Mouse (Mus musculus) erythroblast, embryonic 14.5 days (primary cell): ENCODE data around the gene Rreb1. TPM values are rescaled to one million over a fixed set of nuclear protein-coding genes. Genes with fewer than 3 reads are reported as not detected.

Experiments
- H3K27me3 ChIP-seq: 2 replicates; pipeline ENCODE4 v1.6.1; 2012; ENCODE audit warnings: inconsistent platforms; ENCODE audit not compliant: control insufficient read depth
- H3K36me3 ChIP-seq: 2 replicates; pipeline ENCODE4 v1.6.1; 2012; ENCODE audit warnings: mild to moderate bottlenecking, inconsistent platforms; ENCODE audit not compliant: control insufficient read depth
- H3K4me1 ChIP-seq: 2 replicates; pipeline ENCODE4 v1.6.1; 2012; ENCODE audit warnings: inconsistent platforms; ENCODE audit not compliant: control insufficient read depth
- H3K4me3 ChIP-seq: replicated peaks from 2 replicates; pipeline ENCODE3; 2012; ENCODE audit warnings: moderate library complexity, mild to moderate bottlenecking, inconsistent platforms
- H3K9me3 ChIP-seq: 2 replicates; pipeline ENCODE4 v1.6.1; 2012; ENCODE audit warnings: low read length, inconsistent platforms, mixed read lengths; ENCODE audit not compliant: control insufficient read depth
- GATA1 ChIP-seq: IDR thresholded peaks from 2 replicates; pipeline ENCODE4 v1.6.1; 2012; ENCODE audit warnings: low read length, inconsistent platforms, mixed read lengths
- TAL1 ChIP-seq: IDR thresholded peaks from 3 replicates; pipeline ENCODE4 v1.6.1; 2012; ENCODE audit warnings: low read length, inconsistent platforms, mixed read lengths
- polyA plus RNA-seq: library from polyadenylated mRNA; stranded (reverse); fragments of >175 nt; gene quantifications from 2 replicates; pipeline ENCODE4 v1.2.3, GENCODE M21; 2012

Gene Rreb1
- polyA plus RNA-seq, 1 experiment = 0.60 TPM

DNA sequence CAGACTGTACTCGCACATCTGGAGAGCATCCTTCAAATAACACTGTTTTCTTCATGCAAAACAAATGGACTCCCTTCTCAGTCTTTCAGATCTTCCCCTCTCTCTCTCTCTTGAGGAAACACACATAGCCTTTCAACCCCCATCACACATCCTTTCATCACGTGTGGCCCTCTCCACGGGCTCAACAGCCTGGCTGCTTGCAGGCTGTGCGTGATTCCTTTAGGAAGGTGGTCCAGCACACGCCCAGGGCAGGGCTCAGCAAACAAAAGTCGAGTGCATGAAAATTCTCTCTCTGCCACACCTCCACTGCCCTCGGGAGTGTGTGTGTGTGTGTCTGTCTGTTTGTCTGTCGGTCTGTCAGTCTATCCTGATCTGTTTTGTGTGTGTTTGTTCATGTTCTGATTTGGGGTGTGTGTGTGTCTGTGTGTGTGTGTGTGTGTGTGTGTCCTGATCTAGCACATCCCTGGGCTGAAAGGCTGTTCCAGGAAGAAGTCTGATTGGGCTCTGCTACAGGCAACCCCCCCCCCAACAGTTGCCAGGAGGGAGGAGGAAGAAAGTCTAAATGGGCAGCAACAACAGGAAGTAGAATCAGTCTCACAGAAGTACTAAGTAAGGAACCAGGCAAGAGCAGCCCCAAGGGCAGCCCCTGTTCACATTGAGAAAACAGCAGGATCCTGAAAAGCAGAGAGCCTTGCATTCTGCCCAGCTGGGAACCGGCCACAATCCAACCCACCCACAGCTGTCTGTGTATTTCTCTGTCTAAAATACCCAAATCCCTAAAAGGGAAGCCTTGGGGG is 26.8 kb upstream of the Rreb1 start:
- no peak overlapping the region for H3K4me3 ChIP-seq
- no peaks in the 10 kb centered on the region for H3K36me3 ChIP-seq
- H3K27me3 ChIP-seq = no peaks in the 10 kb centered on the region
- H3K9me3 ChIP-seq = no peaks in the 10 kb centered on the region; the same call in 1 of the 2 replicates
- H3K4me1 ChIP-seq = peaks cover 8% of the 10 kb centered on the region
- TF ChIP-seq TAL1 = no peak
- TF ChIP-seq GATA1 = no peak

DNA sequence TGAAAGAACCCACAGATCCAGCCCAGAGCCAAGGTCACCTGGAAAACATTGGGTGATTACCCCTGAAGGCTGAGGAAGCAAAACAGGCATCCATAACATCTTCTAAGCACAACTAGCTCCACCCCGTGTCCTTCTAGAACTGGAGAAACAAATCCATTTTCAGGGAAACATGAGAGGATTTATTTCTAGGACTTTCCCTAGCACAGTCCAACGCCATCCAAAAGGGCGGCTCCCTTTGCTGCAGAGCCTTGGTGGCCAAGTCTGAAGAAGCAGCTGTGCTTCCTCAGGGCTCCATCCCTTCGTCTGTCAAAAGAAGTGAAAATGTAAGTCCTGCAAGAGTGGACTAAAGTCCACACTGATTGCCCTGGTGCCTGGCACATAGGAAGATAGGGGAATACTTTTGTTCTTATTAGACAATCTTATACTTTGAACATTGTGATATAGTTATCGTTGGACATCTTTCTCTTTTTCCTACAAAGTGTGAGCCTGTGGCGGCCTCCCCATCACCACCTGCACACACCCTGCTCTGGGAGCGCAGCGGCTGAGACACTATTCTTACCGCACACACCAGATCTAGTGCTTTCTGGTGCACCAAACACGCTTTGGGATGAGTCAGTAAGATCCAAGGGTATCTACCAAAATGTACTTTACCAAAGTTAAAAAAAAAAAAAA is 18.7 kb upstream of the Rreb1 start:
- no peaks in the 10 kb centered on the region; the same call in 1 of the 2 replicates for H3K9me3 ChIP-seq
- TF ChIP-seq TAL1 = no peak
- TF ChIP-seq GATA1 = no peak
- no peaks in the 10 kb centered on the region for H3K27me3 ChIP-seq
- H3K4me1 ChIP-seq = peaks cover 34% of the 10 kb centered on the region
- H3K36me3 ChIP-seq = no peaks in the 10 kb centered on the region
- H3K4me3 ChIP-seq = peak overlapping the region; percentile 13

DNA sequence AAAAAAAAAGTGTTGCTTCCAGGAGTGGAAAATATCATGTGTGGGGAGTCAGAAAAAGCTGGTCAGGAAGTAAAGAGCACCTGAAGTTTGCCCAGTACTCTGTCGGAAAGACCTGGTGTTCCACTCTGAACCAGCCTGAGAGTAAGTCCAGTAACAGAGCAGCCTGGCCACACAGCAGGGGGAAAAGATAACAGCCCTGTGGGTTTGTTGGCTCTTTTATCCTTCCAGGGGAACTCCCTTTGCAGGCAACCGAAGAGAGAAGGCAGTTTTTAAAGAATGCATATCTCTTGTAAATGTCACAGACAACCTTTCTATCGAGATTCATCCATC is 18.2 kb upstream of the Rreb1 start:
- Histone ChIP-seq H3K4me3 (no peak overlapping the region), H3K36me3 (no peaks in the 10 kb centered on the region), H3K4me1 (peaks cover 34% of the 10 kb centered on the region)

DNA sequence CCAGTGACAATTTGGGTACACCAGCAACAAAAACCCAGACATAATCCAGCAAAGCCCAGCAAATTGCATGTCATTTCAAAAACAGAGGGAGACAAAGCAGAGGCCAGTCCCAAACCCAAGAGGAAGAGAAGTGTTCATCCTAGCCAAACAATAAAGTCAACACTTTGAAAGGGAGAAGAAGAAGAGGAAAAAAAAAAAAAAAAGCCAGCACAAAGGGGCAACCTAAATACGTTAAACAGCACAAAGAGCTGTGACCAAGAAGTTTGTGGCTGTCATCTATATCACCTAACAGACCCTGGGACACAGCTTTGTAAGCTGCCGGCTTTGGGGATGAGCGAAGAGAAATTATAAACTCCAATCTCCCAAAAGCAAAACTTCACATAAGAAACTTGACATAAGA is 17.8 kb upstream of the Rreb1 start:
- Histone ChIP-seq H3K27me3 (no peaks in the 10 kb centered on the region), H3K36me3 (no peaks in the 10 kb centered on the region), H3K4me3 (no peak overlapping the region), H3K4me1 (peaks cover 34% of the 10 kb centered on the region), H3K9me3 (no peaks in the 10 kb centered on the region)
- TF ChIP-seq TAL1 = no peak
- TF ChIP-seq GATA1 = no peak

More for the DNA sequence above, 18.2 kb upstream of the Rreb1 start:
- TF ChIP-seq GATA1 = no peak
- no peak for TF ChIP-seq TAL1
- H3K9me3 ChIP-seq = no peaks in the 10 kb centered on the region
- H3K27me3 ChIP-seq = no peaks in the 10 kb centered on the region

DNA sequence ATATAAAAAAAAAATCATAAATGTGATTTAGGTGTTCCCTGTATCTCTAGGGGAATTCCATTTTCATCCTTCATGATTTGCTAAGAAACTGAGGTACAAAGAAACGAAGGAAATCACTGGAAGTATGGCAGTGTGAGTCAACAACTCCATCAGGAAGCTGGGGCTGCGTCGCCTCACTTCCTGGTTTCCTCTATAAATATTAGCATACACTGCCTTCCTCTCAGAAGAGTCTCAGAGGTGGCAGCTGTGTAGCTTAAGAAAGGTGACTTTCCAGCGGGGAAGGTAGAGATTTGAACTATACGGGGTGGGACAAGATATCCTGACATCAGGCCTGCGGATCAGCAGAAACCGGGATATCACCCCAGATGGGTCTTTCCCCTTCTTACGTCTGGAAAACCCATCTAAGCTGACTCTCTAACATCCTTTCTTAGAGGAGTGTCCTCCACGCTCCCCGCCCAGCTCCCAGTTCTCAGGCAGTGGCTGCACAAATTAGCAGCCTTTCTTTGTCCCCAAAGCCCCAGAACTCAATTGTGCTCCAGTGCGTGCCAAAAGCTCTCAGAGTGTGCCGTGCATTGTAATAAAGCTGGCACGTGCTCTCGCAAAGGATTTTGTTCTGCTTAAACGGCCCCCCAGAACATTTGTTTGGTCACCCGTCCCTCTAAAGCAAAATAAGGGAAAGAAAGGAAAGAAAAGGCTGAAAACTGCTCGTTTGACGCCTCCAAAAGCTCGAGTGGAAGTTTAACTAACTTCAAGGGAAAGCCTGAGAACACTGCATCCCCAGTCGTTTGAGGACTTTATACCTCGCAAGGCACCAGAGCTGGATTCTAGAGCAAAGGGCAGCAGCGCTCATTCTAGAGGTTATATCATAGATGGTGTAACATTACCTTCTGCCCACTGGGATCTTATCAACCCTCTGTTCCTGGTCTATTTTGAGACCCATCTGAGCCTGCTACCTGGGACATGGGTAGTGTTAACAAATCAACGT is 17.0 kb upstream of the Rreb1 start:
- Histone ChIP-seq H3K4me3 (no peak overlapping the region), H3K36me3 (no peaks in the 10 kb centered on the region), H3K27me3 (no peaks in the 10 kb centered on the region), H3K4me1 (peaks cover 34% of the 10 kb centered on the region), H3K9me3 (no peaks in the 10 kb centered on the region)
- TF ChIP-seq GATA1 = no peak
- TF ChIP-seq TAL1 = no peak

DNA sequence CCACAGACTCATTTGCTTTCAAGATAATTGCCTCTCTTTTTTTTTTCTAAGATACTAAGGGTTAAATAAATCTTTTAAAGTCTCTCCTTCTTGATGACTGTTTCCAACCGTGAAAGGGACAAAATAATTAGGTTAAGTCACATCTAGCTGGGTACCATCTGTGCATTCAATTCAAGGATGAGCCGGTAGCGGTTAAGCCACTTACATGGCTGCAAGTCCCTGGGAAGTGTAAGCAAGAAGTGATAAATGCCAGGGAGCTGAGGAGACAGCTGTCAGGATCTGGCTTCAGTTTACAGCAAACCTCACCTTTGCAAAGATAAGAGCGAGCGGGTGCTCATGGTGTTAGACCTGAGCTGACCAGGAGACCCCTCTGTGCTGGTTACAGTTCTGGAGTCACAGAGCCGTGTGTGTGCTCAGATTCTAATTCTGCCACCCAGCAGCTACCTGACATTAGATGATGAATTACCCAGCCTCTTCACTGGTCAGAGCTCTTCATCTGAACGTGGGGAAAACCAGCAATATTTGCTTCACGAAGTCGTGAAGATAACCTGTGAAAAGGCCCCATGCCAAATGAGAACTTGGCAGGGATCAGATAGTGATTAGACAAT is 14.3 kb upstream of the Rreb1 start:
- no peaks in the 10 kb centered on the region for H3K9me3 ChIP-seq
- H3K4me3 ChIP-seq = no peak overlapping the region
- H3K36me3 ChIP-seq = no peaks in the 10 kb centered on the region
- no peaks in the 10 kb centered on the region for H3K27me3 ChIP-seq
- H3K4me1 ChIP-seq = peaks cover 27% of the 10 kb centered on the region
- TF ChIP-seq GATA1 = no peak

DNA sequence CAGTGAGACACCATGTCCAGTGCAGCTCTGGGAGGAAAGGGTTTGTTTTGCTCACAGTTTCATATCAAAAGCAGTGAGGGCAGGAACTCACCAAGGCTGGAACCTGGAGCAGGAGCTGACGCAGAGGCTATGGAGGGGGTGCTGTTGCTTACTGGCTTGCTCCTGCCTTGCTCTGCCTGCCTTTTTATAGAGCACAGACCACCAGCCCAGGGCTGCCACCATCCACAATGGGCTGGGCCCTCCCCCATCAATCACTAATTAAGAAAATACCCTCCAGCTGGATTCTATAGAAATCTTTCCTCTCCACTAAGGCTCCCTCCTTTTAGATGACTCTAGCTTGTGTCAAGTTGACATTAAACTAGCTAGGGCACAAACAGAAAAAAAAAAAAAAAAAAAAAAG is 8.4 kb upstream of the Rreb1 start:
- TF ChIP-seq GATA1 (no peak), TAL1 (no peak)
- no peaks in the 10 kb centered on the region for H3K27me3 ChIP-seq

DNA sequence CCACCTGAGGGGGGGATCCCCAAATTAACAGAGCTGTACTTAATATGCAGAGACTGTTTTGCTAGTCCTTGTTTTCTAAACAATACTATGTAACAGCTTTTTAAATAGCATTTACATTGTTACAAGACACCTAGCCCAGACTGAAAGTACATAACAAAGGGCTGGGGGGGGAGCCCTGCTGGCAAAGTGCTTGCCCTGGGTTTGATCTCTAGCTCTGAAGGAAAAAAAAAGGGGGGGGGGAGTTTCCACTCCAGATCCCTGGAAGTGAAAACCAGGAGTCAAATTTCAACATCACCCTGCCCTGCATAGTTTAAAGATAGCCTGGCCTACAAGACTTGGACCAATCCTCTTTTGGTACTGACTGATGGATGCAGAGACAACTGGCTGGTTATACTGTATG is 4.7 kb upstream of the Rreb1 start:
- Histone ChIP-seq H3K36me3 (no peaks in the 10 kb centered on the region), H3K27me3 (peaks cover 13% of the 10 kb centered on the region), H3K4me1 (peaks cover 14% of the 10 kb centered on the region), H3K9me3 (no peaks in the 10 kb centered on the region), H3K4me3 (no peak overlapping the region)
- TF ChIP-seq TAL1 (no peak), GATA1 (no peak)

More for the DNA sequence above, 8.4 kb upstream of the Rreb1 start:
- no peaks in the 10 kb centered on the region for H3K36me3 ChIP-seq
- peaks cover 1% of the 10 kb centered on the region for H3K4me1 ChIP-seq
- no peaks in the 10 kb centered on the region for H3K9me3 ChIP-seq
- no peak overlapping the region for H3K4me3 ChIP-seq
